Mouse (Mus musculus) thymus, postnatal 14 days (tissue): ENCODE data around the gene Ptn.
"Not testable (repeated sequence)": the region's sequence is repeated elsewhere in the genome, so short reads cannot be mapped to it uniquely, and the experiment has no call there.

Source experiments
- DNase-seq: peaks from one replicate; pipeline ENCODE4 v3.0.0; 2021

Gene Ptn

DNA sequence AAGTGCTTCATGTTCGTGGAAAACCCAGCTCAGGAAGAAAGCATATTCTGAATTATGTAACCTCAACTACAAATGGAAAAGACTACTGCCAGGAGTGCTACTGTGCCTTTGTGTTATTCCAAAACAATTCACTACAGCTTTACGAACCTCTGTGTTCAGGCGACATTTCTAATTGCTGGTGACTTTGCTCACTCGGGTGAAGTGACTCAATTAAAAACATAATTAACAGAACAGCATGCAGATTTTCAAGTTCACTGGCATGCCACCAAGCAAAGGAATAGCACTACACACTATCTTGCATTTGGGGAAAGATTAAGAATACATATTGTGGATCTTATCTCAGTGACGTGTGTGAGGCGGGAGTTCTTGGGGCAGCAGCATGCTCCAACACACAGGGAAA lies 57.1 kb downstream of the Ptn start:
- no peak for DNase-seq

DNA sequence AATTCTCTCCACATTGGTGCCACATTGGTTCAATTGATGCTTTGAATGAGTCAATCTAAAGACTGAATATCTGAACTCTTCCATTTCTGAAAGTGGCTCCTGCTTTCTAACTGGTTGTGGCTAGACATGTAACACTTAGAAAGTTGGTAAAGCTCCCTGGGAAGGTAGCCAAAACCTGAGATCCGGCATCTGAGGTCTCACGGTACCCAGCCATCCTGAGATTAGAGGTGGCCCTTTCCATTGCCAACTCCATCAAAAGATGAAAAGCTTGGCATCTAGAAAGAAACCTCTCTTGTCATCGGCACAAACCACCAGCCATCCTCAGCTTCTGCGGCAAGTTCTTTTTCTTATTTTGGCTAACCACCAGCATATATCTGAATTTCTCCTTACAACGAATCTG lies 70.2 kb downstream of the Ptn start:
- DNase-seq, result no peak

DNA sequence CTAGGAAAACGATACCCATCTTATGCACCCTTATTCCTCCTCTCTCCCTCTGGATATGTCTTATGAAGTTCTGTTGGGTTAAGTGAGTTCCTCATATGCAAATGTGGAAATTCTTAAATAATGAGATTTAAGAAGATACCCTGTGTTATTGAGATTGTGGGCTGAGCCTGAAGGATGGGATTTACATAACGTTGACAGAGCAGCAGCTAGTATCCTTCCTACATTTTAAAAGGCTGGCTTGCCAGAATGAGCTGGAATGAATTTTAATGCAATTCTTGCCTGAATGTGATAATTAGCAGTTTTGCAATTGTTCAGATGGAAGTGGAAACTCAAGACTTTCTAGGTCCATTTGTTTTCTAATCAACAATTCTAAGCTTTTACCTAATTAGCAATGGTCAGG lies 73.3 kb downstream of the Ptn start:
- DNase-seq, result no peak

DNA sequence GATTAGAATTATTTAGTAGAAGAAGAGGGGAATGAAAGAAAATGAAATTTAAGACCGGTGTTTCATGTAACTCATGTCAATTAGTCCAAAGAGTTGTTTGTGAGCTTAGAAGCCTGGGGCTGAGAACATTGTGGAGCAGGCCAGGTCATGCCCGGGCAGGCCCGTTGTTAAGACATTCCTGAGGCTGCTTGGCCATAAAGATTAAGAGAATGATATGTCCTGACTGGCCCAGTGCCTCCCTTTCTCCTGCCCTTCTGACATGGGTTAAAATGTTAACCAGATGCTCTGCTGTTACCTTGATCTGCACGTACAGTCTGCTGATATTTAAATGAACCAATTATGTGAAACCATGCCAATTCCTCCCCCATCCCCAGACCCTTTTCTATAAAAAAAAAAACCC lies 74.4 kb downstream of the Ptn start:
- not testable (repeated sequence) for DNase-seq

DNA sequence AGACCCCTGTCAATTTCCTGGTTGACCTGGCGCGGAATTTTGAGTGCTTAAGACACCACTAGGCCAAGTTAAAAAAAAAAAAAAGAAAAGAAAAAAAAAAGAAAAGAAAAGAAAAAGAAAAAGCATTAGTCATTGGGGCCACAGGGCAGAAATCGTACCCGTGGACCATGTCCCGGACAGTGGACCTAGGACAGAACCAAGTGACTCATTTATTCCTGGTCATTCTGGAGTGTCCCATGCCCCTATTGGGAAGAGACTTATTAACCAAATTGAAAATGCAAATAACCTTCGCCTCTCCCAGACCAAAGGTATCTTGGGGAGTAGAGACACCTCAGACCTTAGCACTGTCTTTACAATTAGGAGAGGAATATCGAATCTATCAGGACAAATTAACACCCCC lies 80.2 kb downstream of the Ptn start:
- not testable (repeated sequence) for DNase-seq

DNA sequence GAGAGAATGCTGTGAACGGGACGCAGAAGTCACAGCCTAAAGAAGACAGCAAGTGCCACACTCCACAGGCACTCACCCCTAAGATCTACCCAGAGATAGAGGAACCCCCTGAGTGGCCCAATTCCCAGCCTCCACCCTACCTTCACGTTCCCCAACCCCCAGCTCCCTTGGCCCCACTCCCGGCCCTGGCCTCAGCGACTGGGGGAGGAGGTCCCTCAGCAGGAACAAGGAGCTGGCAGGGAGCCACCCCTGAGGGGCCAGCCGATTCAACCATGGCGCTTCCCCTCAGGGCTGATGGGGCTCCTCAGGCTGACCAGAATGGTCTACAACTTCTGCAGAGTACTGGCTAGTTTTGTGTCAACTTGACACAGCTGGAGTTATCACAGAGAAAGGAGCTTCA lies 81.9 kb downstream of the Ptn start:
- DNase-seq, result no peak

DNA sequence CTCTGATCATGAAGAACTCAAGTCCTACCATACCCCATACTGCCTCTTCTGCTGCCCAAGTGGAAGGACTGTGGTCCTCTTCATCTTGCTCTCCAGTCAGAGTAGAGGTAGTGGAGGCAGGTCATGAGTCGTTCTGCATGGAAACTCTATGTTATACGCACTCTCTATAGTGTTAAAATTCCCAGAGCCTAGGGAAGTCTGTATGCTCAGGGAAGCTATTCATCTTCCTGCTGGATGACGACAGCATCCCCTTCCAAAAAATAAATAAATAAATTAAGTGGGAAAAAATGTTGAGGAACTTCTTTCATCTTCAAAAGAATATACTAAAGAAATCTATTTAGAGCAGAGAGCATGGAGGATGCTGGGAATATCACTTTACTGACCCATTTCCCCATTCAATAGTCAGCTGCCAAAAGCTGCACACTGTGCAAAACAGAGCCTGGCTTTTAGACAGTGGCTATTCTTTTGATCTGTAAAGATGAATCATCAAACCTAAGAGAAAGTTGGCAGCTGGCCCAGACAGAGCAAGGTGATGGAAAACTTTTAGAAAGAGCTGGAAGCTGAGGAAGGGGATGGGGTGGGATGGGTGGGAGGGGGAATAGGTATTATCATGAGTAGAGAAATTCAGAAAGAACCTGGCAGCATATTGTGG lies 84.4 kb downstream of the Ptn start:
- no peak for DNase-seq

DNA sequence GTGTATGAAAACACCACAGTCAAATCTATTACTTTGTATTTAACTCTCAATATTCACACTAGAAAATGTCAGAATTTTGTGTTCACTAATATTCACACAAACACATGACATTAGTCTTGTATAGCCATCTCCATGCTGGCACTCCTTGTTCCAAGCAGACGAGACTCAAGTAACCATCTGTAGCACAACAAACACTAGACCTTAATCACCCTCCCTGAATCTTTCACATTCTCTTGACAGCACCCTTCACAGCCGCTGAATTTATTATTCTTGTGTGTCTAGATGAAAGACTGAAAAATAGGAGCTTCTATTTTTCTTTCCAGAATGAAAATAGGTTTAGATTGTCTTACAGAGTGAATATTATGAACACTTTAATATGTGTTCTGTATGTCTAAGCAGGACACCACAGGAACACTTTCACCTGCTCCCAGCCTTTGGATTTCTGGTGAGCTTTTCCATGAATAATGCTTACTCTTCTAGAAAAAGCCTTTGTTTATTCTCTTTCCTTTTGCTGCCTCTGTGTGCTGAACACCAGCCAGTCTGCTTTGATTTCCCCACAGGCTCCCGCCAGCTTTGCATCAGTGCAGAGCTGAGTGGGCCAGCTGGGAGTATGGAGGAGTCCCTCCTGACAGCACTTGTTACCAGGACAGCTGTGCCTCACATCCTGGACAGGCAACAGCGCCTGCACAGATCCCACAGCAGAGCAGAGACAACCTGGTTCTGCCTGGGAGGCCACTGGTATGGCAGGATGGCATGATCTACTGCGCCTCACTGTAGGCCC lies 87.1 kb downstream of the Ptn start:
- no peak for DNase-seq

DNA sequence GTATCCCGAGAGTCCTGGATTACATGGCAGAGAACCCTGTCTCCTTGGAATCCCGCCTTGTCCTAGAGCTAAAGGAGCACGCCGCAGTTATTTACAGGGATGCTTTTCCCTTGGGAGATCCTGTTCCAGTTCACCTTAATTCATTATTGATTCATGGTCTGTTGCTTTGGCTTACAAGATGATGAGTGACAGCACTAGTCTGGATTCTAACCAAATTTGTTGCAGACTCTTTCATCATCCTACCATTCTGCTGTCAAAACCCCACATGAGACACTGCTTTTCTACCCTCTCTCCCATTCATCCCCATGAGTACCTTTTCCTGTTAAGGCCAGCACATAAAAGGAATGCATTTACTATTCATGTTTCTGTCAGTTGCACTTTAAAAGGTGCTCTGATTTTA lies 96.7 kb downstream of the Ptn start:
- DNase-seq, result no peak

DNA sequence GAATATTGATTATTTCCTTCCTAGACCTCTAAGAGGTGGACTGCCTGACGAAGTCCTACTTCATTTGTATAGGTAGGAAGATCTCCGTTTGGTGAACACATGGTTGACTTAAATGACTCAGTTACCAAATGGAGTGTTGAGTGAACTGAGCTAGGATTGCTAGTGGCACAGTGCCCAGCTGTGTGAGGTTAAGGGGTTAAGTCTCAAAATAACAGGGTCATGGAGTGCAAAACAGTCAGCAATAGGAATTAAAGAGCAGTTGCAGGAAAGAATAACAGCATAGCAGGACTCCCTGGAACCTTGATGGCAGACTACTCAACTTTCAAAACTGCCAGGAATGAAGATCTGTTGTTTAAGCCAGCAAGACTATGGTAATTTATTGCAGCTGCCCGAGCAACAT lies 114.5 kb downstream of the Ptn start:
- DNase-seq, result no peak

DNA sequence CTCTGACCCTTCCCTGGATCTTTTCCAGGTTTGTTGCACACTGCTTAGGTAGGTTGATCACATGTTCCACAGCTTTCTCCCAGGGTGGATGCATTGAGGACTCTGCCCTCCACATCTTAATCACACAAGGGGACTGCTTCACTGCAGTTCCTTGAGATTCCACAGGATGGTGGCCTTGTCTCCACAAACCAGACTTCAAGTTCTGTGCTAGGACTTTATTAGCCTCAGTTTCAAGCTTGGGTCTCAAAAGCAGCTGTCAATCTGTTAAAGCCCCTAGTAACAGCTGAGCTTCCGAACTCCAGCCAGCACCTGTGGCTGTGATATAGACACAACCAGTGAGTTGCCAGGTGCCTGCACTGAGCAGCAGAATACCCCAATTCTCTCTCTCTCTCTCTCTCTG lies 118.5 kb downstream of the Ptn start:
- DNase-seq, result no peak

DNA sequence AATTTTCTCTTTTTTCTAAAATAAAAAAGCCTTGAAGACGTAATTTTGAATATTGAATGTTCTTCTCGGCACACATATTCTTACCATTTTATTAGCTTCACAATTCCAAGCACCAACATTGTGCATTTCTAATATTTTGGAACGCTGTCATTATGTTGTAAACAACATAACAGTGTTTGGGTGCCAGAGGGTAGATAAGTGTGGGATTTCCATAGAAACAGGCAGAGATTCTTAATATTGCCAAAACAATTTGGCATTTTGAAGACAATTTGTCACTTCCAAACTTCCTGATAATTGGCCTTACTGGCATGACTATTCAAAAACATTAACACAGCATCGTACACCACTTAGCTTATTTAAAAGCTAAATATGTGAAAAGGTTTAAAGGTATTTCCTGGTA lies 119.1 kb downstream of the Ptn start:
- no peak for DNase-seq

DNA sequence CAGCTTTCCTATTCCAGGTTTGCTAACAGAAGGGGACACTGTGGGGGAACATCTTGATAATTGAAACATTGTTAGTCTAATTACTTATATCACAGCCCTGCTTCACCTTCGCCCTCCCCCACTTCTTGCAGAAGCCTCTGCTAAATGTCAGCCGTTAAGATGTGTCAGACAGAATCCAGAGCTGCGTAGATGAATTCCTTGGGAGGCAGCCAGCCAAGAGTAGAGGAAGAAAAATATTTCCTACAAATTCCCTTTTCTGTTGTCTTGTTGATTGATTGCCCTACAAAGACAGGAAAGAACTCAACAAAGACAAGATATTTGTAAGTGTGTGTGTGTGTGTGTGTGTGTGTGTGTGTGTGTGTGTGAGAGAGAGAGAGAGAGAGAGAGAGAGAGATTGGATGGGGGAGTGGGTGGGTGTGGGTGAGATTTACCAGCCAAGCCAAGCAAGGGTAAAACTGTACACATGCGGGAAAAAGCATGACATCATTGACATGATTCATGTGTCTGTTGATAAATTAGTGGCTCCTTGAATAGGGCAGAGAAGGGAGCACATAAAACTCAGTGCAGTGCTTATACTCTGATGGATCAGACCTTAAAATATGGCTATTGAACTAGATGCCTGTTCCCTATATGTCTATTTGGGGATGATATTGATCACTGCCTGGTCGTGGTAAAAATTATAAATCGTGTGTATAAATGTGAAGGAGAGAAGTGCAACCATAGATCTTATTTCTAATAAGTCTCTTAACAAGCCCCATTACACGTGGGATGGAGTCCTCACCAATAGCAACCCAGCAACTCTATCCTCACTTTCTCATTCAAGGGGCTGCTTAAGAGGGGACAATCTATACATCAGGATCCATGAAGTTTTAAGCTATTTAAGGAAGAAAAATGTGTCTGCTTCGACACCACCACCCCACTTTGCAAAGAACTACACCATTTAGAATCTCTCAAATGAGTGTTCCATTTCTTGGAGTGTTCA lies 133.0 kb downstream of the Ptn start:
- DNase-seq, result no peak

DNA sequence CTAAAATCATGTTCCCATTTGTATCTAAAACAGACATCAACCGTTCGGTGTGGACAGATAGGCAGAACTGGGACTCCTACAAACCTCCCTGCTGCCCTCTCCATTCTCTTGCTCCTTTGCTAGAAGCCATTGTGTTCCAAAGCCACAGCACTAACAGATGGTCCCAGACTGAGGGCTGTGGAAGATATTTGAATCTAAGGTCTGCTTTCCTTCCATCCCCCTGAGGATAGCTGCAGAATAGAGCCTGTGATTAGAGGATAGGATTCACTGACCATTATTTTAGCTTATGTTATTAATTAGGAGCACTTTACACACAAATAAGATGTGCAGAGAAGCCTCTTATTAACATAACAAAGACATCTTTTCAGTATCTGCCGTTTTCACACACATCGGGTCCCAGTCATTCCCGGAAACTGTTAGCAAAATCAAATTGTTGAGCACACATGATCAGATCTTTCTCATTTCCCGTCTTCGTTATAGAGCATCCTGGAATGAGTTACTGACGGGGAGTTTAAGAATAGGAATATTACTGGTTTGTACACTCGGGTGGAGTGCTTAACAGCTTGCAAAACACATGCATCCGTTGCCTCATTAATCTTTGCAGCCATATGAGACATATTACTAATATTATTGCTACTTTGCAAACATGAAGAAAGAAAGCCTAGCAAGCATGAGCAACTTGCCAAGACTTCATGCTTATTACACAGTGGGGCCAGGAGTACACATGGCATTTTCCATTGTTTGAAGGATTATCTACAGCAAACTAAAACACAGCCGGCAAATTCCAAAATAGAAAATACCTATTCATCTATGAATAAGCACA lies 137.4 kb downstream of the Ptn start:
- no peak for DNase-seq

DNA sequence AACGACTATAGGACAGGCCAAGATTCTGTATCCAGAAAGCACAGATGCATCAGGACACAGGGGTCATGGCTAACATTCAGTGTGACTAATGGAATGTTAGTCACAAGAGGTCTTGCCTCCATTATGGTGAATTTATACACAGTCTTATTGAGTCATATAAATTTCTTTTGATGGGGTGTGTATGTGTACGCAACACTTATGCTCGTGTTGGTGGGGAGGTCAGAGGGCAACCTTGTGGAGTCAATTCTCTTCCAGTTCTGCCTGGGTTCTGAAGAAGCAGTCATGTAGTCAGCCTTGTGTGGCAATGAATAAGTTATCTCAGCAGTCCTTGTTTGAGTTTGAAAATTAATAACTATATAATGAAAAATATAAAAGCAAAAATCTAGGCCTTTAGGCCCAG lies 138.7 kb downstream of the Ptn start:
- no peak for DNase-seq
